Mouse (Mus musculus): ENCODE data around the gene Hk2.
A peak's percentile ranks its signal among the peaks of the same experiment; 100 is the strongest.
"Not testable (repeated sequence)": the region's sequence is repeated elsewhere in the genome, so short reads cannot be mapped to it uniquely, and the experiment has no call there.

Hk2 gene

GRCm38 (mm10) chr6:82688586-82688985 lies 85.7 kb downstream of the Hk2 start:
- Histone ChIP-seq H3K36me3 (ENCODE audit: insufficient read depth, low read length) (peaks cover 64% of the 10 kb centered on the region), H3K9me3 (ENCODE audit: low read length) (peaks cover 14% of the 10 kb centered on the region), H3K4me3 (replicated peaks; ENCODE audit: low read length) (peak overlapping the region; percentile 68), H3K4me1 (replicated peaks; ENCODE audit: low read depth, low read length) (peaks cover 82% of the 10 kb centered on the region)
- TF ChIP-seq NANOG (IDR thresholded peaks at IDR 0.05; ENCODE audit: borderline replicate concordance, low read length): peak; percentile 73; the same call in 1 of the 2 replicates
- H3K27me3 ChIP-seq (ENCODE audit: insufficient read depth, low read length): not testable (repeated sequence)

GRCm38 (mm10) chr6:82684136-82684535 lies 90.1 kb downstream of the Hk2 start:
- H3K4me1 ChIP-seq (replicated peaks; ENCODE audit: low read depth, low read length): peaks cover 56% of the 10 kb centered on the region
- H3K36me3 ChIP-seq (ENCODE audit: insufficient read depth, low read length): peaks cover 58% of the 10 kb centered on the region
- no peak overlapping the region for H3K4me3 ChIP-seq (replicated peaks; ENCODE audit: low read length)
- H3K27me3 ChIP-seq (ENCODE audit: insufficient read depth, low read length): no peaks in the 10 kb centered on the region
- no peak for TF ChIP-seq CTCF (conservative IDR thresholded peaks at IDR 0.05; ENCODE audit: low read length)
- TF ChIP-seq NANOG (IDR thresholded peaks at IDR 0.05; ENCODE audit: borderline replicate concordance, low read length): no peak
- TF ChIP-seq POU5F1 (IDR thresholded peaks at IDR 0.05; ENCODE audit: borderline replicate concordance, low read length): no peak
- no peaks in the 10 kb centered on the region for H3K9me3 ChIP-seq (ENCODE audit: low read length)

GRCm38 (mm10) chr6:82679286-82679685 lies 95.0 kb downstream of the Hk2 start:
- not testable (repeated sequence) for H3K9me3 ChIP-seq (ENCODE audit: low read length); H3K27me3 ChIP-seq (ENCODE audit: insufficient read depth, low read length); H3K4me3 ChIP-seq (replicated peaks; ENCODE audit: low read length)
- H3K4me1 ChIP-seq (replicated peaks; ENCODE audit: low read depth, low read length): peaks cover 18% of the 10 kb centered on the region
- H3K36me3 ChIP-seq (ENCODE audit: insufficient read depth, low read length): peaks cover 25% of the 10 kb centered on the region

- H3K4me3 ChIP-seq (replicated peaks; ENCODE audit: low read length); H3K27me3 ChIP-seq (ENCODE audit: insufficient read depth, low read length); H3K9me3 ChIP-seq (ENCODE audit: low read length): not testable (repeated sequence)
- Histone ChIP-seq H3K36me3 (ENCODE audit: insufficient read depth, low read length) (peaks cover 25% of the 10 kb centered on the region), H3K4me1 (replicated peaks; ENCODE audit: low read depth, low read length) (peaks cover 26% of the 10 kb centered on the region)
Measured at GRCm38 (mm10) chr6:82677629-82678028, 96.6 kb downstream of the Hk2 start.

Measured in E14TG2a.4 (cell line).